Mouse (Mus musculus): ENCODE results near the gene Olfr1493-ps1. TPM values are rescaled to one million over a fixed set of nuclear protein-coding genes. Genes with fewer than 3 reads are reported as not detected.

Olfr1493-ps1 gene
- polyA plus RNA-seq, 1 experiment from 2014 or later = not detected

Other genes with a start within 250 kb of the Olfr1493-ps1 start
- gene Olfr1475, start 243.1 kb upstream of the Olfr1493-ps1 start, polyA plus RNA-seq (2014; fragmentation: Nextera tagmentation; extraction: Ambion mirVana) = not detected in 2 replicates
- gene Olfr1477, start 222.7 kb upstream of the Olfr1493-ps1 start, polyA plus RNA-seq (2014; fragmentation: Nextera tagmentation; extraction: Ambion mirVana) = not detected in 2 replicates
- not detected in 2 replicates for gene Olfr1480, start 195.4 kb upstream of the Olfr1493-ps1 start, polyA plus RNA-seq (2014; fragmentation: Nextera tagmentation; extraction: Ambion mirVana)
- gene Olfr1484, start 139.8 kb upstream of the Olfr1493-ps1 start, polyA plus RNA-seq (2014; fragmentation: Nextera tagmentation; extraction: Ambion mirVana) = not detected in 2 replicates
- not detected in 2 replicates for gene Olfr1487, start 105.9 kb upstream of the Olfr1493-ps1 start, polyA plus RNA-seq (2014; fragmentation: Nextera tagmentation; extraction: Ambion mirVana)
- not detected in 2 replicates for gene Olfr1489, start 91.7 kb upstream of the Olfr1493-ps1 start, polyA plus RNA-seq (2014; fragmentation: Nextera tagmentation; extraction: Ambion mirVana)
- gene Olfr1490, start 72.2 kb upstream of the Olfr1493-ps1 start, polyA plus RNA-seq (2014; fragmentation: Nextera tagmentation; extraction: Ambion mirVana) = not detected in 2 replicates
- not detected in 2 replicates for gene Olfr1491, start 26.0 kb upstream of the Olfr1493-ps1 start, polyA plus RNA-seq (2014; fragmentation: Nextera tagmentation; extraction: Ambion mirVana)
- gene Olfr1494, start 16.4 kb downstream of the Olfr1493-ps1 start, polyA plus RNA-seq (2014; fragmentation: Nextera tagmentation; extraction: Ambion mirVana) = not detected in 2 replicates
- gene Olfr1495, start 41.3 kb downstream of the Olfr1493-ps1 start, polyA plus RNA-seq (2014; fragmentation: Nextera tagmentation; extraction: Ambion mirVana) = not detected in 2 replicates
- gene Olfr1496, start 54.6 kb downstream of the Olfr1493-ps1 start, polyA plus RNA-seq (2014; fragmentation: Nextera tagmentation; extraction: Ambion mirVana) = not detected in 2 replicates
- gene Olfr1497, start 74.9 kb downstream of the Olfr1493-ps1 start, polyA plus RNA-seq (2014; fragmentation: Nextera tagmentation; extraction: Ambion mirVana) = not detected in 2 replicates
- not detected in 2 replicates for gene Olfr1499, start 96.2 kb downstream of the Olfr1493-ps1 start, polyA plus RNA-seq (2014; fragmentation: Nextera tagmentation; extraction: Ambion mirVana)
- gene Olfr1500, start 107.2 kb downstream of the Olfr1493-ps1 start, polyA plus RNA-seq (2014; fragmentation: Nextera tagmentation; extraction: Ambion mirVana) = not detected in 2 replicates
- not detected in 2 replicates for gene Olfr1501, start 127.4 kb downstream of the Olfr1493-ps1 start, polyA plus RNA-seq (2014; fragmentation: Nextera tagmentation; extraction: Ambion mirVana)
- gene Olfr1502, start 138.5 kb downstream of the Olfr1493-ps1 start, polyA plus RNA-seq (2014; fragmentation: Nextera tagmentation; extraction: Ambion mirVana) = not detected in 2 replicates
- gene Olfr1504, start 174.7 kb downstream of the Olfr1493-ps1 start, polyA plus RNA-seq (2014; fragmentation: Nextera tagmentation; extraction: Ambion mirVana) = not detected in 2 replicates
- not detected in 2 replicates for gene Olfr1505, start 190.3 kb downstream of the Olfr1493-ps1 start, polyA plus RNA-seq (2014; fragmentation: Nextera tagmentation; extraction: Ambion mirVana)